Mouse (Mus musculus) frontal cortex, postnatal 36 days (tissue): Measurements from ENCODE around the gene Snx29.
A peak's percentile ranks its signal among the peaks of the same experiment; 100 is the strongest.

Experiments used
- DNase-seq, 2 experiments: peaks; one replicate each; pipeline ENCODE4 v3.0.0; 2022; ENCODE audit warnings: low spot score in 2 of 2

Gene Snx29

DNA sequence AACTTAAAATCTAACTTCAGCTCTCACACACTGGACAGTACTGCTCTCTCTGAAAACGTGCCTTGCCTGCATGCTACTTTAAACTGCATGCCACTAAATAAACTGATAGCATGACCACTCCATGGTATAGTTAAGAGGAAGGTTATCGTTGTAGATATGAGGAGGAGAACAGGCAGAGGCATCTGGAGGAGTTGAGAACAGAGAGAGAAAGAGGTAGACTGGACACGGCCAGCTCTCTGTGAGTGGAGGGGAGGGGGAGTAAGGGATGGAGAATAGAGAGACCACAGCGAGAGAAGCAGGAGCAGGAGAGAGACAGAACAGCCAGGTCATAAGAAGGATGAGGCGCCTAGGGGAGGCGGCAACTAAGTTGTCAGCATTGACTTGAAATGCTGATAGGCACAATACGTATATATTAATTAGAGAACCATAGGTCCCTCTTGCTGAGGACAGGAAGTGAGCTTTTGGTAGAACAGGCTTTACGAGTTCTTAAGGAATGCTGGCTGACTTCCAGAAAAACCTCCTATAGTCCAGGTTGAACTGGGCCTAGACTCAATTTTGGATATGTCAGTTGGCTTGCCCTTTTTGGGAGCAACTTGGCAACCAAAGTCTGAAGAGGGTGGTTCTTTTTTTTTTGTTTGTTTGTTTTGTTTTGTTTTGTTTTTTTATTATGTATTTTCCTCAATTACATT is 85.4 kb downstream of the Snx29 start:
- no peak for DNase-seq

DNA sequence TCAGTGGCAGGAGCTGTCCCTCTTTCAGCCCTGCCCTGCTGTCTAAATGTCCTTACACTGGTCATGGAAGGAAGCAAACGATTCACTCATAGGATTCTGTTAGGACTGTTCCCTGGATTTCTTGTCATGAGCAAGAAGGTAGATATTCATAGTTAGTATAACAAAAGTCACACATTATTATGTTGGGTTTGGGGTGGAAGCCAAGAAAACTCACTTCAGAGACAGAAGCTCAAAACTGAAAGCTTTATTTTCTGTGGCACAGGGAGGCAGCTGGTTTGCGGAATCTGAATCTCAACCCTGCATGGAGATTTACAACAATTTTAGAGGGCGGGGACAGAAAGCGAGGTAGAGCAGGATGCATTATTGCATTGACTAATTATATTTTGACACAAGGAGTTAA is 86.0 kb downstream of the Snx29 start:
- peak in 1 of 2 experiments; percentile 26 for DNase-seq

DNA sequence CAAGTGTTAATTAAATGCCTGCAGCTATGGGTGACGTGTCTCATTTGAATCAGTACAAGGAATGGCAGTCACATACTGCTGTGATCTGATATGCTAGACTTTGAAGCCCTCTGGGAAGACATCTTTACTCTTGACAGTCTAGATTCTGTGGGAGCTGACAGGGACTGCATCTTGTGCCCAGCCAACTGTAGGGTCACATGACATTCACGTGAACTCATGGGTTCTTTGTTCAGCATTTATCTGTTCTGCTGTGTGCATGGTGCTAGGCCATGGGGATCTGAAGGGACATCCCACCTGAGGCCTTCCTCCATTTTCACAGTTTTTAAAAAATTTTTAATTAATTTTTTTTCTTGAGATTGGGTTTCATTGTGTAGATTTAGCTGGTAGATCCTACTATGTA is 91.9 kb downstream of the Snx29 start:
- DNase-seq = no peak

DNA sequence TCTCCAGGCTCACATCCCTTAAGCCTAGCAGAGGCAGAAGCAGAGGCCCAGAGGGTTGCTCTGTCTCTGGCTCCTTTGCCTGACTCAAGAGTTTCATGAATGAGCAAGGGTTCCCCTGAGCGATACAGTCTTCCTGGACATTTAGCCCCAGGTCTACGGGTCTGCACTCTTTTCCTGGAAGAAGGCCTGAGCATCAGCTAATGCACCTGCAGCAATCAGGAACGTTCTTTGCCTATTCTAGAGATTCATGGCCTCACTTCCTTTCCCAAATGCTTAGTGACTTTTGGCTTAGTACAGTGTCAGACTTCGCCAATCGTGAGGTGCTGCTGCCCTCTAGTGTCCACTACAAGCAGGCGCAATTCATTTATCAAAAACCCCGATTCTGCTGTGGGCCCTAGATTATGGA is 95.5 kb downstream of the Snx29 start:
- peak; percentile 54 to 58 for DNase-seq

DNA sequence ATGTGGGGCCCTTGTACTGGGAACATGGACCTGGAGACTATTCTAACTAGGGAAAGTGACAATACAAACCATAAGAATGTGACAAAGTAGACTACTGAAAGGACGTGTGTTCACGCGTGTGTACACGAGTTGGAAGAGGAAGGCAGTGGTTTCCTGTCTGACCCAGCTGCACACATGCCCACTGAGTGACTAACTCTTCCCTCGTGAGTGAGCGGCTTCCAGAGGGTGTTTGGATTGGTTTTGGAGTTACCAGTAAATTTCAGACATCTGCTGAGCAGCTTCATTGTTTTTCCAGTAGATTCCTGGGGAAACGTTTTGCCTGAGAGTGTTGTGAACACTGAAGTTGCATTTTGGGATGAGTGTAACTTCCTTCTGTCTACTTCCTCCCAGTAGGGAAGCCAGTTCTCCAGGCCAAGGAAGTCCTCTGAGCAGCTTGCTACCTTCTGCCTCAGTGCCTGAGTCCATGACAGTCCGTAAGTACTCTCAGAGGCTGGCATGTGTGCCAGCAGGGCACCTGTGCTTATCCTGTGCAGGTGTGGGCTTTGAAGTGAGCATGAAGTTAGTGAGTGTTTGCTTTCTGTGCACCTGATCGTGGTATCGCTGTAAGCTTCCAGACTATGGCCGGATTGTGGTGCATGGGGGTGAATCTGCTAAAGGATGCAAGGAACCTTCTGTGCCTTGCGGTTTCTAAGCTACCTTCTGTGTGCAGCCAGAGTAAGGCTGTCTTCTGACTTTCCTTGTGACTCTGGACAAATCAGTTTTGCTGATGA is 97.8 kb downstream of the Snx29 start:
- no peak for DNase-seq

DNA sequence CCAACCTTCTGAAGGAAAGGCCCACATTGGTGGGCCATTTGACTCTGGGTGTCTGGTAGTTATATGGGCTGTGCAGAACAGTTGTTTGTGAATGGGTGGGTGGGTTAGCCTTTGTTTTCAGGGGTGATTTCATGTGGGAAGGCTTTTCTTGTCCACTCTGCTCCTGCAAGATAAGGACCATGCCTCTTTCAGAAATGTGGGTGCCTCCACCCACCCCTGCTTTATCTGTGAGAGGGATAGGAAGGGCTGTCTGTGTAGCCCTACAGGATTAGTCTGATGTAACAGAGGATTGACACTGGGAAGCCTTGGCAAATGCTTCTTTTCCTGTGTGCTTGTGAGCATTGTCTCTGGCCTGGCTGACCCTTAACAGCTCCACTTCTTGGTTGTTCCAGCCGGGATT is 99.5 kb downstream of the Snx29 start:
- DNase-seq = no peak

DNA sequence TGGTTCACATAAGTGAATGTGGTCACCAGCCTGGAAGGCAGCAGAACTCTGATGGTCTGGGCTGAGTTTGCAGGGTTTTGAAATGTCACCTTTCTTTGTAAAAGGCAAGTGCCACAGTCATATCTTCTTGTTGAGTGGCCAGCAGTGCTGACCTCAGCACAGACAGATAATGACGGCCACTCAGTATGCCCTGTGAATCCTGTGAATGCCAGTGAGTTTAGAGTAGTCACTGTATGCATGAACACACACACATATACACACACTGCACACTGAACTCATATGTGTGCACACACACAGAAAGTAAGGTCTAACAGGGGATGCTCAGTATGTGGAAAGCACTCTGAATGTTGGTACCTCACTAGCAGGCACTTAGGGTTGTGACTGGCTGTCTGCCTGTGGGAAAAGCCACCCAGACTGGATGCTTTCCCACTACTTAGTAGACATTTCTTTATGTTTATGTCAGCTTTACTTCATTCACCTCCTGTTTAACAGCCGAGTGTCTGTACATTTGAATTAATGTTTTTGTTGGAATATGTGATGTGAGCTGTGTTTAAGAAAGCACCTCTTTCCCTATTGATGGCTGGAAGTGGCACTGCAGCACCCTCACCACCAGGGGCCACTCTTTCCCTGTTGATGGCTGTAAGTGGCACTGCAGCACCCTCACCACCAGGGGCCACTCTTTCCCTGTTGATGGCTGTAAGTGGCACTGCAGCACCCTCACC is 100.3 kb downstream of the Snx29 start:
- DNase-seq = no peak

DNA sequence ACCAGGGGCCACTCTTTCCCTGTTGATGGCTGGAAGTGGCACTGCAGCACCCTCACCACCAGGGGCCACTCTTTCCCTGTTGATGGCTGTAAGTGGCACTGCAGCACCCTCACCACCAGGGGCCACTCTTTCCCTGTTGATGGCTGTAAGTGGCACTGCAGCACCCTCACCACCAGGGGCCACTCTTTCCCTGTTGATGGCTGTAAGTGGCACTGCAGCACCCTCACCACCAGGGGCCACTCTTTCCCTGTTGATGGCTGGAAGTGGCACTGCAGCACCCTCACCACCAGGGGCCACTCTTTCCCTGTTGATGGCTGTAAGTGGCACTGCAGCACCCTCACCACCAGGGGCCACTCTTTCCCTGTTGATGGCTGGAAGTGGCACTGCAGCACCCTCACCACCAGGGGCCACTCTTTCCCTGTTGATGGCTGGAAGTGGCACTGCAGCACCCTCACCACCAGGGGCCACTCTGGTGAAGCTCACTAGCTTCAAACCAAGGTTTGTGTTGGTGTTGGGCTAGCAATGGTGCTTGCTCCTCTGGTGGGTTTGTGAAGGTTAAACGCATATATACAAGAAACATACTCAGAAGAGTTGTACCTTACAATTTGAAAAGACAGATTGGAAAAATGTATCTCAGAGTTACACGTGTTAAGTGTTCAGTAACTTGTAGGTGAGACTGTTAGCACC is 101.0 kb downstream of the Snx29 start:
- DNase-seq = peak; percentile 29 to 35

DNA sequence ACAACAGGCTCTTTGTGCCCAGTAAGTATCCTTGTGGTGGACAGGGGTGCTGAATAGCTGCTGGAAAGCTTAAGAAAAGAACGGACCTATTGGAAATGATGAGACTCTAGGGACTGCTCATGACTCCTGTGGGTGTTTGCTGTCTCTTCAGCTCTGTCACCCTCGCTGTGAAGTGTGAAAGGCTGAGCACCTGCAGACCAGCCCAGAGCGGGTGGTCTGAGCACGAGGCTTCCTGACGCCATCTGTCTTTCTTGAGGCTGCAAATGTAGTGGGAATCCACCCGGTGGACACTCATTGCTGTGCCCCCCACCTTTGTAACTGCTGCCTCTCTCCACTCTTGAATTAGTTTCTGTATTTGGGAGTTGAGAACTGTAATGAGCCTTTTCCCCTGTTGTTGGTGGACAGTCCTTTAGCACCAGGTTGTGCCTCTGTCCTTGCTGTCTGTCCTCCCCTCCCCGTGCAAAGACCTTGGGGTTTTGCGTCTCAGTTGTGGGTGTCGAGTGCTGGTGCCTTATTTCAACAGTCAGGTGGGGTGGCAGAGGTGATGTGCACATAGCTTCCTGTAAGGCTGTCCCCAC is 101.9 kb downstream of the Snx29 start:
- no peak for DNase-seq

DNA sequence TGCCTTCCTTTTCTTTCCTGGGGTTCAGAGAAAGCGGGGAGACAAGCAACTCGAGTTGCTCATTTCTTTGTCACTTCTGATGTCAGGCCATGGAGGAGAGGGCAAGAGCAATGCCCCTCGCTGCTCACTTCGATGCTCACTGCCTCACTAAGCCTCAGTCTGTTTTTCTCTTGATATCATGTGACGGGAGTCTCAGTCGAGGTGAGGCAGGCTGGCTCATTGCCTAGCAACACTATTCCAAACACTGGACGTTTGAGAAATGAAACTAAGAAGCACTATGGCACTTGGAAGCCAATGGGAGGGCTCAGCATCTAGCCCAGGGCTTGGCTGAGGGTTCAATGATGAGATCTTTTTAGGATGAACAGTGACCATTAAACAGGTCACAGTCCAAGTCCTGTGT is 102.6 kb downstream of the Snx29 start:
- DNase-seq = no peak

DNA sequence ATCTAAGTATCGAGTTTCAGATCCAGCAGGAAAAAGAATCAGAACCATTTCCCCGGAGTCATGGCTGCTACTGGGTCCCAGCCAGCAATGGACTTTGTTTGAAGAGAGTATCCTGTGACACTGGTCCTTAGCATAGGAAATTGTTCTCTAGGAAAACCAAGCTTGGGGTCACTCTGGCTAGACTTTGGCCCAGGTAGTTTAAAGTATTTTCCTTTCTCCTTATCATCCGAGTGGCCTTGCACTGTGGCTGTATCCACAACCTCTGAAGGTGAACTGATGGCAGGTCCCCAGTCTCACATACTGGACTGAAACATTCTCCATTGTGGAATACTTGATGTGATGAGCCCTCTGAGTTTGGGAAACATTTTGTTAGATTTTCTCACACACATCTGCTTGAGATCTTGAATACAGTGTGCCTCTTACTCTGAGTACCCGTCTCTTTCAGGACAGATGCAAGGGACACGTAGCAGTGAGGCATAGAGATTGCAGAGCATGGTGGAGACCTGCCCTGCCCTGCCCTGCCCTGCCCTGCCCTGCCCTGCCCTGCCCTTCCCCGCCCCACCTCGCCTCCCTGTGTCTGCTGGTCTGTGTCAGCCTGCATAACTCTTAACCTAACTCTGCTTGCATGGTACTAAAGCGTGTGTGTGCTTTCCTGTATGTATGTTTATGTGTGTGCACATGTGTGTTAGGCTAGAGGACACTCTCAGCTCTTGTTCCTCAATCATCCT is 104.3 kb downstream of the Snx29 start:
- DNase-seq = no peak

DNA sequence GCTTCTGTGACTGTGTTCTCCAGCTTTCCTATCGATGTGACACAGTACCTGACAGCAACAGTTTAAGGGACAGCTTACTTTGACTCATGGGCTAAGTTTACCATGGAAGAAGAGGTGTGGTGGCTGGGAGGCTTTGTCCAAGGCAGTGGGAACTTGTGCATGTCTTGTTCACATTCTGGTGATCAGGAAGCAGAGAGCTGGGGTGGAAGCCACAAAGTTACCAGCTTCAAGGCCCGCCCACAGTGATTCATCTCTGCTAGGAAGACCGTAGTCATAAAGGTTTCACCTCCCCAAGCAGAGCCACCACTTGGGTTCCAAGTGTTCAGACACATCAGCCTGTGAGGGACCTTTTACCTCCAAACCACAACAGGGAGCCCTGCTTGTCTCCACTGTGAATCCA is 107.1 kb downstream of the Snx29 start:
- no peak for DNase-seq

DNA sequence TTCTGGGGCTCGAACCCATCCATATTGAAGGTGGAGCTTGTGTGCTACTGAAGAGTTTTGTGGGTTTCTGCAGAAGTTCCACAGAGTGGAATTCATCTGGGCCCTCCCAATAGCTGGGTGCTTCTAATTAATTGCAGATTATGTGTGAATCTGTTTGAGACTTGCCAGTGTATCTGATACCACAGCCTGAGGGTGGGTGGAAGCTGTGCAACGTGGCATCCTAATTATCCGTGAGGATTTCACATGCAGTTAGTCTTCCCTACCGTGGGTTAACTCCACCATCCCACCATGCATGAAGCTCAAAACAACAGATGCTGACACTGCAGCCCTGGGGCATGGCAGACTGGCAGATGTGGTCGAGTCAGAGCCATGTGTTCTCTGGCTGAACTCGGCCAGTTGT is 107.8 kb downstream of the Snx29 start:
- DNase-seq = no peak

DNA sequence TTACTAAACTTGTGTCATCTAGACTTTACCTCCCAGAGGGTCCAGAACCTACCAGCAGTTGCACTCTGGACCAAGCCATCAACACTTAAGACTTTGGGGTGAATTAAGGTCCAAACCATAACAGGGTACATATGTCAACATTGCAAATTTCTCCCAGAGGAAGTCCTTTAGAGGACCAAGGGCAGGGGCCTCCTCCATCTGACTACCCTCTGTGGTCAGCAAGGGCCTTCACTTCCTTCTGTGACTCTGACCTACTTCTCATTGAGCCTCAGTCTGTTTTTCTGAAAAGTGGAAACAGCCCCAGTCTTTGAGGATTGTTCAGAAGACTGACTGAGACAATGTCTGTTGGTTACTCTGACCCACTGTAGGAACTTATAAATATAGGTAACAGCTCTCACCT is 111.1 kb downstream of the Snx29 start:
- no peak for DNase-seq

DNA sequence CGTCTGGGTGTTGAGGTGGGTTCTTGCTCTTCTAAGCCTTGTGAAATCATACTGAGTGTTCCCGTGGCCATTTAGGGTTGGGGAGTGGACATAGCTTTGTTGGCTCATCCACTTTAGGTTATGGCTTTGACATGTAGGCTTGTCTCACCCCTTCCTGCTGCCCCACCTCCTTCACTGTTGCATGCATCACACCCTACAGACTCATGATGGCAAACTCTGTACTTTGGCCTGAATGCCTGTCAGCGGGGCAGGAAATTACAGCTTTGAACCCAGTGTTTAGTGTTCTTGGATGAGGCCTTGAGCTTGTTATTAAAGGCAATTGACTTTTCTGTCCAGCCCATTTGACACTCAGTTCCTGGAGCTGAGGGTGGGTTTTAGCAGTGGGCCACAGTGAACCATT is 114.9 kb downstream of the Snx29 start:
- DNase-seq = no peak

DNA sequence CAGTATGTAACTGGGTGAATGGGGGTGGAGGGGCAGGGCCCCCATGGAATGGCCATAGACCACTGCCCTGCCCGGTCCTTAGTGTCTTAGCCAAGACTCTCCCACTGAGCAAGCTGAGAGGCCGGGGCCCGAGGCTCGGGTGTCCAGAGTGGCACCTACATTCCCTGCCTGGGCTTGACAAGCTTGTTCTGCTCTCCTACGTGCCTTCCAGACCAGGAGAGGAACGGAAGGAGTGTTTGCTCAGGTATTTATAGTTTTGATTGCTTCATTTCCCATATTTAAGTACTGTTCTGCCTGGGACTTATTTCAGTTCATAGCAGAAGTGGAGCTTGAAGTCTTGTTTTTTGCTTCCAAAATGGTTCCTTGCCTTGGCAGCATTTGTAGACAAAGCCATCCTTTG is 116.7 kb downstream of the Snx29 start:
- no peak for DNase-seq

DNA sequence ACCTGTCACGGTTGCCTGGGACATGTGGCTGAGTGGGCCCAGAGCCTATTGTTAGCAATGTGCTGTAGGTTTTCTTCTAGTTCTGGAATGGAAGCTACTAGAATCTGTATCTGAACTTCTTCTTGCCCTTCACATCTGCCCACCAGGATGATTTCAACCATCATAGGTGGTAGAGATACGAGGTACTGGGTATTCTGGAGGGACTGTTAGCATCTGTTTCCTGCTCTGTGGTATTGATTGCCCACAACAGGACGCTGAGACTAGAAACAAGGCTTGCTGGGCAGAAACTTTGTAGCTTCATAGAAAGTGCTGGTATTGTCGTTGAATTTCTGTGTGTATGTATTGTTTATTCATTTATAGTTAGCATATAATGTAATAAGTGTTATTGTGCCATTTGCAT is 118.9 kb downstream of the Snx29 start:
- no peak for DNase-seq

DNA sequence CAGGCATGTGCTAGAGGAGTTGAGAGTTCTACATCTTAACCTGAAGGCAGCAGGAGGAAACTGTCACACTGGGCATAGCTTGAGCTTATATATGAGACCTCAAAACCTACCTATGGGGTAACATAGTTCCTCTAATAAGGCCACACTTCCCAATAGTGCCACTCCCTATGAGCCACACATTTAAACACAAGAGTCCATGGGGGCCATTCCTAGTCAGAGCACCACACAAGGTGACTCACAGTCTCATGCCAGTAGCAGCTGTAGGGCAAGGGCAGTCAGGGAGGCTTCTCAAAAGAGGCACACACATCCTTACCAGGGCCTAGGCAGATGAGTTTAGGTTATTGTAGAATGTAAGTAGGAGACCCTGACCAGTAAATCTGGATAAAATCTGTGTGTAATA is 119.8 kb downstream of the Snx29 start:
- no peak for DNase-seq

DNA sequence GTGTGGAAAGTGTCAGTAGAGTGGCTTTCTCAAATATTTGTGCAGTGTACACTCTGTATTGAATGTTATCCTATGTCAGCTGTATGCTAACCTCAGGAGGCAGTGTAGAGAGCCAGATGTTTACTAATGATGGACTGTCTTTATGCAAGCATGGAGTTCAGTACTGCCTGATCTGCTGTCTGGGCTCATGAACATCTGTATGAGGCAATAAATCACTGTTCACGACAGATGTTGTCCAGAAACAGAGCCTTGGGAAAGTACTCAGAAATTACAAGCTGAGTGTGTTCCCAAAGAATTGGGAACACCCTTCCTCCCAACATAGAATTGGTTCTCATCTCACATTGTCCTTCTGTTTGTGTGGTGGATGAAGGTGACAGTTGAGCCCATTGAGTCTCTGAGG is 121.9 kb downstream of the Snx29 start:
- no peak for DNase-seq

DNA sequence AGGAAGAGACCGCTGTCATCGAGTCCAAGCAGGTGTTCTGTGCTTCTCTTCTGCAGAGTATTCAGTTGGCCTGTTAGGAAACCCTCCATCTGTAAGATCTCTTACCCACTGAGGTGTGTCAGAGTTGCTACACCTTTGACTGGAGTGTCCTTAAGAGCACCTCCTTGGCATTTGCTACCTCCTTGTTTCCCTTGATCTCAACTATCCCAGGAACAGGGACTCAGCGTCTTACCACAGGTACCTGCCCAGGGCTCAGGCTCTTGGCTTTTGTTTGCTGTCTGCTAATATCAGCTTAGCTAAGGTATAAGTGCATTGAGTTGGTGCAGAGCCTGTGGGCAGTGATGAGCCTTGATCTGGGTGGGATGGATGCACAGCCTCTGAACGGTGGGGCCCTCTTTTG is 124.3 kb downstream of the Snx29 start:
- DNase-seq = no peak

DNA sequence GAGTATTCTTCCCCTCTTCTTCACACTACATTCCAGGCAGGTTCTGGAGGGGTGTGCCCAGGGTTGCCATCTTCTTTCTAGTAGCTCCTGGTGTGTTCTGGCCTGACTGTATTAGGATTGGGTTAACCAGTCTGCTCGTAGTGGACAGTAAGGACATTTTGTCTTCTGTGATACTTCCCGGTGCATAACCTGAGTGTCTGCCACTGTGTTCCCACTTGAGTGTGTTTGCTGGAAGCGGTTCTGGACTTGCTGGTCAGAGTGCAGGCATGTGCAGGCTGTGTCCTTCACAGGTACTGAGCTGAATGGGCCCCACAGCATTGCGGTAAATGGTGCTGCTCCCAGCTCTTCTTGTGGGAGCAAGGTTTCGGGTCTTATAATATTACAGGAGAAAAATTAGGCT is 125.2 kb downstream of the Snx29 start:
- no peak for DNase-seq
